Mouse (Mus musculus) testis, adult 2 months (tissue): ENCODE measurements around the gene Rgs7.

Experiments
- CTCF ChIP-seq: fragments of 200-500 bp; IDR thresholded peaks from 2 replicates; pipeline ENCODE4 v1.5.1; 2012; ENCODE audit warnings: low read depth, mild to moderate bottlenecking, inconsistent platforms, low read length, moderate library complexity; ENCODE audit not compliant: control insufficient read depth, insufficient read depth, insufficient replicate concordance
- POLR2A ChIP-seq: fragments of 200-500 bp; IDR thresholded peaks from 2 replicates; pipeline ENCODE4 v1.6.1; 2012; ENCODE audit warnings: low read depth, mild to moderate bottlenecking, inconsistent platforms, low read length, moderate library complexity; ENCODE audit not compliant: control insufficient read depth

GRCm38 (mm10) chr1:175105426-175105825 is 386.9 kb downstream of the Rgs7 start:
- TF ChIP-seq CTCF = no peak
- TF ChIP-seq POLR2A = no peak
